Mouse (Mus musculus): Measurements from ENCODE around the gene Calcoco2. TPM values are rescaled to one million over a fixed set of nuclear protein-coding genes. Genes with fewer than 3 reads are reported as not detected.

Gene Calcoco2
- polyA plus RNA-seq, 1 experiment from 2014 or later: not detected

DNA sequence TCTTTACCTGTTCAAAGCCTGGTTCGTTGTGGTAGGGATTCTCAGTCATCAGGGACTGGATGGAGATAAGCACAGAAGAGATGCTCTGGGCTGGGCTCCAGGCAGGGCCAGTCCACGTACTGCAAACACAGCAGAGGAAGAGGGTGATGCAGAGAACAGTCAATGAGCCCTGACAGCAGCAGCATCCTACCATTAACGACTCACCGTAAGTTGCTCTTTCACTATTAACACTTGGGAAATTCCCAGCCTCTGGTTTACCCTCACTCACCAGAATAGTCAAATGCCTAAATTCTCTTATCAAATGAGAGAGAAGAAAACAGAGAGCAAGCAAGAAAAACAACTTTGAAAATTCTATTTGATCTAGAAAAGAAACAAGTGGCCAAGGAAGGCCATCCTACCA lies 53.5 kb downstream of the Calcoco2 start:
- Histone ChIP-seq H3K4me3 (ENCODE audit: low read depth, low read length) (no peak overlapping the region), H3K27me3 (ENCODE audit: control insufficient read depth, insufficient read depth, low read length) (no peaks in the 10 kb centered on the region), H3K36me3 (ENCODE audit: control insufficient read depth, insufficient read depth, low read length) (peaks cover 10% of the 10 kb centered on the region; the same call in 1 of the 2 replicates), H3K9me3 (ENCODE audit: control insufficient read depth, low read length) (no peaks in the 10 kb centered on the region), H3K4me1 (replicated peaks; ENCODE audit: control insufficient read depth, insufficient read depth, low read length) (no peaks in the 10 kb centered on the region; the same call in 1 of the 2 replicates), H3K27ac (ENCODE audit: low read depth, low read length) (no peak overlapping the region), H3K4me2 (ENCODE audit: low read depth, low read length, severe bottlenecking) (no peak overlapping the region), H3K9ac (ENCODE audit: low read length) (no peak overlapping the region)
- DNase-seq (ENCODE audit: low spot score): no peak
- no peak for ATAC-seq (replicated peaks; ENCODE audit: low FRiP score)
- 89% methylated on average over 4 of the region's 4 CpGs for WGBS

DNA sequence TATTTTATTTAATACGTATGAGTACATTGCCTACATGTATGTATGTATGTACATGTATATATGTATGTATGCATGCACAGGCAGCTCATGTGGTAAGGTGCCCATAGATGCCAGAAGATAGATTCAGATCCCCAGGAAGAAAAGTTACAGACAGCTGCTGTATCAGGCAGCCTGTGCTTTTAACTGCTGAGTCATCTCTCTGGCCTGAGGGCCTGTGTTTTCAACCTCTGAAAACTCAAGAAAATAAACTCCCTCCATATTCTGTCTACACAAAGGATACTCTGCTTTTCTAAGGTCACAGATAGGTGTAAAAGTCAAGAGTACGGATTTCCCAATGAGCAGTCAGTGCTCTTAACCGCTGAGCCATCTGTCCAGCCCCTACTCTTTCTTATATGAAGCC lies 60.9 kb downstream of the Calcoco2 start:
- 93% methylated on average over 3 of the region's 3 CpGs for WGBS
- H3K9me3 ChIP-seq (ENCODE audit: control insufficient read depth, low read length): no peaks in the 10 kb centered on the region
- H3K36me3 ChIP-seq (ENCODE audit: control insufficient read depth, insufficient read depth, low read length): peaks cover 8% of the 10 kb centered on the region
- no peak overlapping the region for H3K4me2 ChIP-seq (ENCODE audit: low read depth, low read length, severe bottlenecking)
- no peaks in the 10 kb centered on the region for H3K4me1 ChIP-seq (replicated peaks; ENCODE audit: control insufficient read depth, insufficient read depth, low read length)
- ATAC-seq (replicated peaks; ENCODE audit: low FRiP score) (no peak), DNase-seq (ENCODE audit: low spot score) (no peak)
- H3K9ac ChIP-seq (ENCODE audit: low read length): no peak overlapping the region
- no peak overlapping the region for H3K27ac ChIP-seq (ENCODE audit: low read depth, low read length)
- no peak overlapping the region for H3K4me3 ChIP-seq (ENCODE audit: low read depth, low read length)
- H3K27me3 ChIP-seq (ENCODE audit: control insufficient read depth, insufficient read depth, low read length): no peaks in the 10 kb centered on the region

DNA sequence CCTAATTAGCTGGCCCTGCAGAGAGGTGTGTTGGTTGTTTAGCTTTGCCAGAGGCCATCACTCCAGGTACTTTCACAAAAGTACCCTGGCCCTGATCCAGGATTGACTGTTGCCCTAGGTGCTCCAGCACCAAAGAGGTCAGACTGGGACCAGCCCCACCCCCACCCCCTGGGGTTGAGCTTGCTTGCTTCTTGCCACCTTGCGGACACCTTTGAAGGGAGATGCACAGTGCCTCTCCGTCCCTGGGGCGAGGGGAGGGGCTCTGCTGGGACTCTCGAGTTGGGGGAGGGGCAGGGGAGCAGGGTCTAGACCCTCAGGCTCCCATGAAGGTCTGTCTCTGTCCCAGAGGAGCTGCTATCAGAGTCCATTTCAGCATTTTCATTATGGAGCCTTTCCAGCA lies 61.8 kb downstream of the Calcoco2 start:
- Histone ChIP-seq H3K9me3 (ENCODE audit: control insufficient read depth, low read length) (no peaks in the 10 kb centered on the region), H3K9ac (ENCODE audit: low read length) (no peak overlapping the region), H3K4me1 (replicated peaks; ENCODE audit: control insufficient read depth, insufficient read depth, low read length) (no peaks in the 10 kb centered on the region), H3K4me2 (ENCODE audit: low read depth, low read length, severe bottlenecking) (no peak overlapping the region), H3K27me3 (ENCODE audit: control insufficient read depth, insufficient read depth, low read length) (no peaks in the 10 kb centered on the region), H3K36me3 (ENCODE audit: control insufficient read depth, insufficient read depth, low read length) (peaks cover 8% of the 10 kb centered on the region), H3K27ac (ENCODE audit: low read depth, low read length) (no peak overlapping the region), H3K4me3 (ENCODE audit: low read depth, low read length) (no peak overlapping the region)
- 81% methylated on average over 4 of the region's 4 CpGs for WGBS
- no peak for ATAC-seq (replicated peaks; ENCODE audit: low FRiP score)
- no peak for DNase-seq (ENCODE audit: low spot score)

Other genes starting within 250 kb of the Calcoco2 start
- gene B4galnt2, start 197.1 kb downstream of the Calcoco2 start, polyA plus RNA-seq (2014; fragmentation: Nextera tagmentation; extraction: Ambion mirVana): 0.25 TPM in 1 of 2 replicates, not detected in the other
- 109 and 114 TPM in 2 replicates for gene Igf2bp1, start 106.0 kb downstream of the Calcoco2 start, polyA plus RNA-seq (2014; fragmentation: Nextera tagmentation; extraction: Ambion mirVana)
- gene Gip, start 87.4 kb downstream of the Calcoco2 start, polyA plus RNA-seq (2014; fragmentation: Nextera tagmentation; extraction: Ambion mirVana): not detected in 2 replicates
- 39.4 and 41.4 TPM in 2 replicates for gene Snf8, start 77.1 kb downstream of the Calcoco2 start, polyA plus RNA-seq (2014; fragmentation: Nextera tagmentation; extraction: Ambion mirVana)
- 22.8 and 26.1 TPM in 2 replicates for gene Ube2z, start 46.6 kb downstream of the Calcoco2 start, polyA plus RNA-seq (2014; fragmentation: Nextera tagmentation; extraction: Ambion mirVana)
- gene Atp5g1, start 36.3 kb downstream of the Calcoco2 start, polyA plus RNA-seq (2014; fragmentation: Nextera tagmentation; extraction: Ambion mirVana): 440 and 449 TPM in 2 replicates
- gene Ttll6, start 21.8 kb upstream of the Calcoco2 start, polyA plus RNA-seq (2014; fragmentation: Nextera tagmentation; extraction: Ambion mirVana): not detected in 2 replicates
- not detected in 2 replicates for gene Hoxb13, start 82.4 kb upstream of the Calcoco2 start, polyA plus RNA-seq (2014; fragmentation: Nextera tagmentation; extraction: Ambion mirVana)
- gene Hoxb9, start 159.5 kb upstream of the Calcoco2 start, polyA plus RNA-seq (2014; fragmentation: Nextera tagmentation; extraction: Ambion mirVana): not detected in 2 replicates
- gene Hoxb8, start 169.9 kb upstream of the Calcoco2 start, polyA plus RNA-seq (2014; fragmentation: Nextera tagmentation; extraction: Ambion mirVana): not detected in 2 replicates
- 0.21 TPM in 1 of 2 replicates, not detected in the other for gene Hoxb7, start 174.7 kb upstream of the Calcoco2 start, polyA plus RNA-seq (2014; fragmentation: Nextera tagmentation; extraction: Ambion mirVana)
- not detected in 2 replicates for gene Hoxb6, start 180.5 kb upstream of the Calcoco2 start, polyA plus RNA-seq (2014; fragmentation: Nextera tagmentation; extraction: Ambion mirVana)
- gene Hoxb5, start 191.4 kb upstream of the Calcoco2 start, polyA plus RNA-seq (2014; fragmentation: Nextera tagmentation; extraction: Ambion mirVana): 0.21 TPM in 1 of 2 replicates, not detected in the other
- gene Hoxb4, start 206.3 kb upstream of the Calcoco2 start, polyA plus RNA-seq (2014; fragmentation: Nextera tagmentation; extraction: Ambion mirVana): not detected in 2 replicates
- gene Hoxb3, start 211.4 kb upstream of the Calcoco2 start, polyA plus RNA-seq (2014; fragmentation: Nextera tagmentation; extraction: Ambion mirVana): not detected in 2 replicates
- 0.12 TPM in 1 of 2 replicates, not detected in the other for gene Hoxb2, start 238.6 kb upstream of the Calcoco2 start, polyA plus RNA-seq (2014; fragmentation: Nextera tagmentation; extraction: Ambion mirVana)

All from forebrain, embryonic 11.5 days (tissue).